Mouse (Mus musculus) forebrain, embryonic 12.5 days (tissue): ENCODE data around the gene Cdpf1. TPM values are rescaled to one million over a fixed set of nuclear protein-coding genes. Genes with fewer than 3 reads are reported as not detected.
"Not testable (repeated sequence)": the region's sequence is repeated elsewhere in the genome, so short reads cannot be mapped to it uniquely, and the experiment has no call there.

ENCODE experiments used
- ATAC-seq: fragments of 200-750 bp; cut with Nextera tagmentation; 2 replicates; pipeline ENCODE4 v1.8.0; 2017; ENCODE audit warnings: moderate TSS enrichment; ENCODE audit not compliant: low FRiP score
- H3K27ac ChIP-seq: fragments of 300-500 bp; sonication (generic); 2 replicates; pipeline ENCODE4 v1.5.1; 2016; ENCODE audit warnings: mild to moderate bottlenecking
- H3K27me3 ChIP-seq: fragments of 300-500 bp; sonication (generic); 2 replicates; pipeline ENCODE4 v1.6.1; 2016; ENCODE audit warnings: mild to moderate bottlenecking
- H3K36me3 ChIP-seq: fragments of 300-500 bp; sonication (generic); replicated peaks from 2 replicates; pipeline ENCODE4 v1.6.1; 2016; ENCODE audit warnings: mild to moderate bottlenecking
- H3K4me1 ChIP-seq: fragments of 300-500 bp; sonication (generic); 2 replicates; pipeline ENCODE4 v1.6.1; 2016
- H3K4me2 ChIP-seq: fragments of 300-500 bp; sonication (generic); 2 replicates; pipeline ENCODE4 v1.6.1; 2016; ENCODE audit warnings: mild to moderate bottlenecking, moderate library complexity
- H3K4me3 ChIP-seq: fragments of 300-500 bp; sonication (generic); replicated peaks from 2 replicates; pipeline ENCODE4 v1.5.1; 2016; ENCODE audit warnings: mild to moderate bottlenecking
- H3K9ac ChIP-seq: fragments of 300-500 bp; sonication (generic); 2 replicates; pipeline ENCODE4 v1.6.1; 2016; ENCODE audit warnings: mild to moderate bottlenecking
- H3K9me3 ChIP-seq: fragments of 300-500 bp; sonication (generic); 2 replicates; pipeline ENCODE4 v1.6.1; 2016
- WGBS: fragments of 180-500 bp; shearing (Covaris S2); methylation state at CpG from one replicate; pipeline ENCODE4 v1.1.7; 2016; 5-methylcytosine and 5-hydroxymethylcytosine counted together
- polyA plus RNA-seq: library from polyadenylated mRNA; unstranded; fragments of >200 nt; fragmentation: Nextera tagmentation; extraction: Ambion mirVana; gene quantifications from 2 replicates; pipeline ENCODE4 v1.2.1, GENCODE M21; 2016

The Cdpf1 gene
- polyA plus RNA-seq, 1 experiment from 2014 or later, result 18.5 TPM

DNA sequence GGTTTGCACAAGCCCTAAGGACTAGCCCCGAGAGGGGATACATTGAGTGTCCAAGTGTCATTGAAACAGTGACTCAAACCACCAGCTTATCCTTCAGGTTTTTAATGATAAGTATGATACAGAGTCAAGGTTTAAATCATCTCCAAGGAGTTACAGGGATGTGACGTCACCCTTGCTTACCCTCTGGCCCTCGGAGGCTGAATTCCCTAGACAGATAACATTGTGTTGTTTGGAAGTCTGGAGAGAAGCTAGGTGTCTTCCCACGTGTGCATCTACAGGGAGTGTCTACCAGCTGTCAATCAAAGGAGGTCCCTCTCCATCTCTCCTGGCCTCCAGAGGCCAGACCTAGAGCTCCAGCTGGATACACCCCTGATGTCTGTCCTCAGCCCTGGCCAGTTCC lies 4.6 kb downstream of the Cdpf1 start:
- H3K4me2 ChIP-seq, result no peak overlapping the region
- peaks cover 10% of the 10 kb centered on the region for H3K4me1 ChIP-seq
- no peak overlapping the region for H3K4me3 ChIP-seq
- no peaks in the 10 kb centered on the region for H3K27me3 ChIP-seq
- no peaks in the 10 kb centered on the region for H3K9me3 ChIP-seq
- ATAC-seq, result no peak
- 86% methylated on average over 4 of the region's 4 CpGs for WGBS
- no peak overlapping the region for H3K27ac ChIP-seq
- H3K36me3 ChIP-seq, result no peaks in the 10 kb centered on the region
- no peak overlapping the region for H3K9ac ChIP-seq

DNA sequence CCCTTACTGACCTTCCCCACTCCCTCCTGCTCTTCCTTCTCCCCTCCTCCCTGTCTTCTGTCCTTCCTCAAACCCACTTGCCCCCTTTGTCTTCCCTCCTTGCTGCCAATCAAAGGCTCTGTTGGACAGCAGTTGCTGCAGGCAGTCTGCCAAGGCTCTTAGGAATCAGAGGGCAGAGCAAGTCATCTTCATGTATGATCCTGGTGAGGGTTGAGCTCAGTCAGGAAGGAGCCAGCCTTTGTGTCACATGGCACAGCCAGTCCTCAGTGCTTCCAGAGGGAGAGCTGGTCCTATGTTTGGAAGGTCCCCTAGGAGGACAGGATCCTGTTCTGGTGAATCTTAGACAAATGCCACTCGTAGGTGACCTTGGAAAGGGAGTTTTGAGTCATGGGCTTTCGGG lies 8.6 kb downstream of the Cdpf1 start:
- Histone ChIP-seq H3K36me3 (no peaks in the 10 kb centered on the region), H3K4me2 (no peak overlapping the region), H3K4me1 (no peaks in the 10 kb centered on the region), H3K9ac (no peak overlapping the region), H3K27ac (no peak overlapping the region), H3K4me3 (no peak overlapping the region), H3K9me3 (no peaks in the 10 kb centered on the region), H3K27me3 (no peaks in the 10 kb centered on the region)
- ATAC-seq, result no peak
- 87% methylated on average over 2 of the region's 2 CpGs for WGBS

DNA sequence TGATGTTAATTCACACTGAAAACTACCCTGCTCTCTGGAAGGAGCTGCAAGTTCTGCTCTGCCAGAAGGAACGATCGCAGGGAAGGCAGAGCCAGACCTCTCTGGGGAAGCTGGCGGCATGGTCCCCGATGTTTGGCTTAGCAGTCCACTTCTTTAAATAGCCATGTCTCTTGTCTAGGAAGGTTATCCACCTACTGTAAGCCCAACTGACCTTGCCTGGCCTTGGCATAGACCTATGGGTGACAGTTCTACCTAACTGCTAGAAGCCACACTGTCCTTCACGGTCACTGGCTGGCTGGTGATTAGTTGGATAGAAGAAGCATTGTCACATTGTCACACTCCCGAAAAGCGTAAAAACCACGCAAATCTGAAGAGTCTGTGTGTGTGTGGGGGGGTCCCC lies 12.8 kb downstream of the Cdpf1 start:
- WGBS, result 97% methylated on average over 8 of the region's 8 CpGs
- Histone ChIP-seq H3K36me3 (no peaks in the 10 kb centered on the region), H3K4me3 (no peak overlapping the region), H3K4me1 (no peaks in the 10 kb centered on the region), H3K4me2 (no peak overlapping the region), H3K27ac (no peak overlapping the region), H3K27me3 (no peaks in the 10 kb centered on the region), H3K9me3 (no peaks in the 10 kb centered on the region), H3K9ac (no peak overlapping the region)
- ATAC-seq, result no peak

DNA sequence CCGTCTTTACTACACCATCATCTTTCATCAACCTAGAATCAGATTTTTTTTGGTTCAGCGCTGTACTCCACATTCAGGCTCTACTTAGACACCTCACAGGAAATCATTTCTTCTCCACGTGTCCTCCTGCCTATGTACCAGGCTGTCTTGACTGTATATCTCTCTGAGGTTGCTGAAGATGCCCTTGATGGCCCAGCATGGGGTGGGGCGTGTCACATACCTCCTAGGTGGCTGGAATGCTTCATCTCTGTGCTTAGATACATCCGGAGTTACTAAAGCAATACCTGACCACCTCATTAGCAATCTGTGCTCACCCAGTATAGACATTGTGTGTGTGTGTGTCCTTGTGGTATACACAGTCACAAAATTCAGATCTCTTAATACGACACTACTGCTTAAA lies 16.0 kb downstream of the Cdpf1 start:
- H3K4me2 ChIP-seq, result no peak overlapping the region
- H3K9me3 ChIP-seq, result no peaks in the 10 kb centered on the region
- H3K27ac ChIP-seq, result no peak overlapping the region
- no peaks in the 10 kb centered on the region for H3K27me3 ChIP-seq
- no peak for ATAC-seq
- no peak overlapping the region for H3K9ac ChIP-seq
- no peak overlapping the region for H3K4me3 ChIP-seq
- 81% methylated on average over 6 of the region's 6 CpGs for WGBS
- H3K36me3 ChIP-seq, result no peaks in the 10 kb centered on the region
- H3K4me1 ChIP-seq, result no peaks in the 10 kb centered on the region

DNA sequence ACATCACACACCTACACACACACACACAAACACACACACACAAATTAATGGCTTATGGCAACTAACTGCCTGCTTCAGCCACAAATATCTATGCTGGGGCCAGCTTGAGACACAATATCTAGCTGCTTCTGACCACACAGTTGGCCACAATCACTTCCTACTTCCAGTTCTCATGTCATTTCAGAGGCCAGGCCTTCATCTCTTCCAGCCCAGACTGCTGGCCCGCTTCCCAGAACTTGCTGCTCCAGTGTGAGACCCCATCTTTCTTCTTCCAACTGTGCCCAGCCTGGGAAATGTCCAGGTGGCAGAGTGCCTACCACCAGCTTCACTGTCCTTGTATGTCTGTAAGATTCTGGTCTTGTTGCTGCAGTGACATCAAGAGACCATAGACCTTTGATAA lies 18.7 kb downstream of the Cdpf1 start:
- no peak for ATAC-seq
- Histone ChIP-seq H3K36me3 (no peaks in the 10 kb centered on the region), H3K9ac (no peak overlapping the region), H3K27ac (no peak overlapping the region), H3K9me3 (no peaks in the 10 kb centered on the region), H3K4me3 (no peak overlapping the region), H3K4me1 (no peaks in the 10 kb centered on the region), H3K4me2 (no peak overlapping the region), H3K27me3 (no peaks in the 10 kb centered on the region; the same call in 1 of the 2 replicates)
- 72% methylated on average over 1 of the region's 1 CpGs for WGBS

DNA sequence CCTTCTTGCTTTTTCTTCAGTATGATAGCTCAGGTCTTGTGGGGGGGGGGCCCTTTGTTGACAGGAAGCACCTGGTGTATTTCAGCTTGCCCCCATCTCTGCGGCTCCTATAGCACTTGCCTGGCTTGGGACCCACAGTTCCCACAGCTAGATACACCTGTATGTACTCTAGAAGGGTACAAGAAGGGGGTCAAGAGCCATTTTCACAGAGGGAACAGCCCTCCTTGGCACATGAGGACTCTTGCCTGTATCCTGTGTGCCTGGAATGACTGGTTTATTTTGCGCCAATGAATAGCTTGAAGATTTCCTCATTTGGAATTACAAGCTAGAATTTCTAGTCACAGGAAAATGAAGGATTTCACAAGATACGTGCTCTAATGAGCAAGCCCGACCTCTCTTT lies 20.0 kb downstream of the Cdpf1 start:
- no peak overlapping the region for H3K4me2 ChIP-seq
- H3K4me3 ChIP-seq, result no peak overlapping the region
- 90% methylated on average over 4 of the region's 4 CpGs for WGBS
- no peak for ATAC-seq
- no peaks in the 10 kb centered on the region for H3K4me1 ChIP-seq
- no peaks in the 10 kb centered on the region for H3K36me3 ChIP-seq
- H3K9ac ChIP-seq, result no peak overlapping the region
- no peaks in the 10 kb centered on the region for H3K9me3 ChIP-seq
- H3K27me3 ChIP-seq, result no peaks in the 10 kb centered on the region; the same call in 1 of the 2 replicates
- no peak overlapping the region for H3K27ac ChIP-seq

DNA sequence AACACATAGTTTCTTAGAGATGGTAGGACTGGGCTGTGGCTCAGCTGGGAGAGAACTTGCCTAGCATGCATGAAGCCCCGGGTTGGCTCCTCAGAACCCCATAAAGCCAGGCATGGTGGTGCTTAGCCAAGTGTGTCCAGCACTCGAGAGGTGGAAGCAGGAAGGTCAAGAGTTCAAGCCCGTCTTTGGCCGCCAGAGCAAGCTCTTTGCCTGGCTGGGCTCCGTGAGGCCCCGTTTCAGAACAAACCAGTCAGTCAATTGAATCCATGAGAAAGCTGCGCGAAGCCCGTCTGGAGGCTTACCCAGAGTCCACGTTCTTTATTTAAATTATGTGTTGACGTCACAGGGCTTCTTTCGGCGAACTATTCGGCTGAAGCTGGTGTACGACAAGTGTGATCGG lies 22.9 kb downstream of the Cdpf1 start:
- no peak overlapping the region for H3K9ac ChIP-seq
- H3K27ac ChIP-seq, result no peak overlapping the region
- peaks cover 9% of the 10 kb centered on the region for H3K27me3 ChIP-seq
- no peak overlapping the region for H3K4me3 ChIP-seq
- H3K36me3 ChIP-seq, result no peaks in the 10 kb centered on the region
- ATAC-seq, result no peak
- WGBS, result 84% methylated on average over 16 of the region's 16 CpGs
- H3K4me2 ChIP-seq, result no peak overlapping the region
- no peaks in the 10 kb centered on the region for H3K4me1 ChIP-seq
- no peaks in the 10 kb centered on the region for H3K9me3 ChIP-seq

DNA sequence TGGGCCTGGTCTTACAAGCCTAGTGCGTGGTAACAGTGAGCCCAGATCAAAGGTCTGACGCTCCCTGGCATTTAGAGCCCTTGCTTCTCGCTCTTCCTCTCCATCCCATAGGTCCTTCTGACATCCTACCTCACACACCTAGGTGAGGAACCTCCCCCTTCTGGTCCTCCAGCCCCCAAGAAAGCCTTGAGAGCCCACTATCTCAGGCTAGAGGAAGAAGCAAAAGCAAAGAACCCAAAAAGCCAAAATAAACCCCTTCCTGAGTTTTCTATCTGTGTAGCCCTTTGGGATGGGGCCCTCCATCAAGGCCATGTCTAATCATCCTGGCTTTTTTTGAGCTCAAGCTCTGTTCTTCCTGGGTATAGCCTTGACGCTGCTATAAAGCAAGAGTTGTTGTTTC lies 23.4 kb downstream of the Cdpf1 start:
- H3K4me1 ChIP-seq, result no peaks in the 10 kb centered on the region
- H3K27me3 ChIP-seq, result peaks cover 9% of the 10 kb centered on the region
- no peak overlapping the region for H3K27ac ChIP-seq
- H3K9me3 ChIP-seq, result no peaks in the 10 kb centered on the region
- no peak overlapping the region for H3K4me2 ChIP-seq
- ATAC-seq, result no peak
- H3K9ac ChIP-seq, result no peak overlapping the region
- H3K36me3 ChIP-seq, result no peaks in the 10 kb centered on the region
- WGBS, result 90% methylated on average over 4 of the region's 4 CpGs
- H3K4me3 ChIP-seq, result no peak overlapping the region

DNA sequence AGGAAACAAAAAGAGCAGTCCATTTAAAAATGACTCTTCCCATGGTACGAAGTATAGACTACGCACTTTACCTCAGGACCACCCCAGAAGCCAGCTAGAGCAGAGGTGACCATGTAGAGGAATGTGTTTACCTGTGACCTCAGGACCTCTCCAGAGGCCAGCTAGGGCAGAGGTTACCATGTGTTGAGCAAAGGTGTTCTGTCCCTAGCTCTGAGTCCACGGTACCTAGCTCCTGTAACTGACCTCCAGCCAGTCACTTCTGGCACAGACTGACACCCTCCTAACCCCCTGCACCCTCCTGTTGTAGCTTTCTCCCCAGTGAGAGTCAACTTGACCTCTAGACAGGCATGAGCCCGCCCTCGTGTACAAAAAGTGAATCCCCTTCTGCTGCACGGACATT lies 24.0 kb downstream of the Cdpf1 start:
- no peak overlapping the region for H3K9ac ChIP-seq
- no peak for ATAC-seq
- H3K9me3 ChIP-seq, result no peaks in the 10 kb centered on the region
- H3K4me3 ChIP-seq, result no peak overlapping the region
- 98% methylated on average over 6 of the region's 6 CpGs for WGBS
- peaks cover 11% of the 10 kb centered on the region for H3K27me3 ChIP-seq
- H3K4me2 ChIP-seq, result no peak overlapping the region
- no peak overlapping the region for H3K27ac ChIP-seq
- H3K4me1 ChIP-seq, result no peaks in the 10 kb centered on the region
- H3K36me3 ChIP-seq, result no peaks in the 10 kb centered on the region

DNA sequence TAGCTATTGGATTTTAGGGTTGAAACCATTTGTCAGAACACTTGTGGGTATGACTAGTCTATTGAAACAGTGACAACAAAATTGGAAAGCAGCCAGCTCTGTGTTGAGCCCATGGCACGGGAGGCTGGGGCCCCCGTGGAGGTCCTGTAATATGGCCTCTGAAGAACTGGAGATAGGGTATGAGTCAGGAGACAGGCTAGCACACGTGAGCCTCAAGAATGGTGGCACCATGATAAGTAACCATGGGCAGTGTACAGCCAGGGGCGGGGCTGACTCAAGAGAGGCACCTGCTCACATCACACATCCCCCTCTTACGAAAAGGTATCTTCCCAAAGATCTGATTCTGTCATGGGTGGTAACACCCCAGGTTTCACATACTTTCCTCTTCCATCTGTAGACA lies 24.8 kb downstream of the Cdpf1 start:
- H3K4me3 ChIP-seq, result no peak overlapping the region
- no peak overlapping the region for H3K27ac ChIP-seq
- WGBS, result 78% methylated on average over 5 of the region's 5 CpGs
- no peak overlapping the region for H3K4me2 ChIP-seq
- ATAC-seq, result no peak
- H3K9me3 ChIP-seq, result no peaks in the 10 kb centered on the region
- no peak overlapping the region for H3K9ac ChIP-seq
- no peaks in the 10 kb centered on the region for H3K4me1 ChIP-seq
- H3K27me3 ChIP-seq, result peaks cover 12% of the 10 kb centered on the region
- H3K36me3 ChIP-seq, result no peaks in the 10 kb centered on the region

DNA sequence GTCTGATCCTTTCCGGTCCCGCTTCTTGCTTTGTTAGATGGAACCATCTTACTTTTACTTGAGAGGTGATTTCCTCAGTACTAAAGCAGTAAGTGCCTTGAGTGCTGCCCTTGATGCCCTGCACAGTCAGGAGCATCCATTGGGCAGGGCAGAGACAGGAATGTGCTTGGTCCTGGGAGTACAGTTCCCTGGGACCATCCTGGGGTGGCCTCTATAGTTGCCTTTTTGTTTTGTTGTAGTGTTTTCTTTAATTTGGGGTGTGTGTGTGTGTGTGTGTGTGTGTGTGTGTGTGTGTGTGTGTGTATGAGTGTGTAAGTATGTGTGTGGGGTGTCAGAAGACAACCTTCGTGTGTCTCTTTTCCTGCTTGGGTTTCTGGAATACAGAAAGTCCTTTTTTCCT lies 27.2 kb downstream of the Cdpf1 start:
- H3K4me2 ChIP-seq, result no peak overlapping the region
- no peak overlapping the region for H3K27ac ChIP-seq
- no peaks in the 10 kb centered on the region for H3K36me3 ChIP-seq
- 97% methylated on average over 3 of the region's 3 CpGs for WGBS
- no peak overlapping the region for H3K9ac ChIP-seq
- H3K4me1 ChIP-seq, result no peaks in the 10 kb centered on the region
- H3K4me3 ChIP-seq, result no peak overlapping the region
- peaks cover 12% of the 10 kb centered on the region for H3K27me3 ChIP-seq
- no peaks in the 10 kb centered on the region for H3K9me3 ChIP-seq
- no peak for ATAC-seq

DNA sequence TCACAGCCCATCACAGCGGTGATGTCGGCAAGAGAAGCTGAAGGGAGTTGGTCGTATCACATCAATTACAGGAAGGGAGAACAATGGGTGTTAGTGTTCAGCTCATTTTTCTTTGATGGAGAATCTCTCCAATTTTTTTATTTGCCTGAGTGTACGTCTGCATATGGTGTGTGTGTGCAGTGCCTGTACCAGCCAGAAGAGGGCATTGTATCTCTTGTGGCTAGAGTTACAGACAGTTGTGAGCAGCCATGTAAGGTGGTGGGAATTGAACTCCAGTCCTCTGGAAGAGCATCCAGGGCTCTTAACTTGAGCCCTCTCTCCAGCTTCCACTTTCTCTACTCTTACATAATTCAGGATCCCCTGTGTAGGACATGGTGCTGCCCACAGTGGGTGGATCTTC lies 28.4 kb downstream of the Cdpf1 start:
- no peak overlapping the region for H3K4me3 ChIP-seq
- H3K9ac ChIP-seq, result no peak overlapping the region
- H3K9me3 ChIP-seq, result no peaks in the 10 kb centered on the region
- no peak overlapping the region for H3K27ac ChIP-seq
- no peak for ATAC-seq
- H3K4me2 ChIP-seq, result no peak overlapping the region
- 93% methylated on average over 4 of the region's 4 CpGs for WGBS
- no peaks in the 10 kb centered on the region for H3K36me3 ChIP-seq
- peaks cover 12% of the 10 kb centered on the region for H3K27me3 ChIP-seq
- no peaks in the 10 kb centered on the region for H3K4me1 ChIP-seq

DNA sequence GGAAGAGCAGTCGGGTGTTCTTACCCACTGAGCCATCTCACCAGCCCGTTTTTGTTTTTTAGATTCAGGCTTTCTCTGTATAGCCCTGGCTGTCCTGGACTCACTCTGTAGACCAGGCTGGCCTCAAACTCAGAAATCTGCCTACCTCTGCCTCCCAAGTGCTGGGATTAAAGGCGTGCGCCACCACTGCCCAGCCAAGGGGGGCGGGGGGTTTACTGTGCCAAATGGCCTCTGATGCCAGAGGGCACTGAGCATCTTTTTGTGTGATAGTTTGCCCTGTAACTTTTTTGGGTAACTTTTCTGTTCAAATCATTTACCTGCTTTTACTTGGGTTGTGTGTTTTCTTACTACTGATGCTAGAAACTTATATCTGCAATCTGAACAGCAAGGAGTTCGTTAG lies 32.6 kb downstream of the Cdpf1 start:
- H3K9ac ChIP-seq, H3K36me3 ChIP-seq, H3K27me3 ChIP-seq, ATAC-seq, H3K9me3 ChIP-seq, H3K27ac ChIP-seq, H3K4me3 ChIP-seq, H3K4me2 ChIP-seq, H3K4me1 ChIP-seq: not testable (repeated sequence)
- WGBS, result 91% methylated on average over 6 of the region's 6 CpGs

DNA sequence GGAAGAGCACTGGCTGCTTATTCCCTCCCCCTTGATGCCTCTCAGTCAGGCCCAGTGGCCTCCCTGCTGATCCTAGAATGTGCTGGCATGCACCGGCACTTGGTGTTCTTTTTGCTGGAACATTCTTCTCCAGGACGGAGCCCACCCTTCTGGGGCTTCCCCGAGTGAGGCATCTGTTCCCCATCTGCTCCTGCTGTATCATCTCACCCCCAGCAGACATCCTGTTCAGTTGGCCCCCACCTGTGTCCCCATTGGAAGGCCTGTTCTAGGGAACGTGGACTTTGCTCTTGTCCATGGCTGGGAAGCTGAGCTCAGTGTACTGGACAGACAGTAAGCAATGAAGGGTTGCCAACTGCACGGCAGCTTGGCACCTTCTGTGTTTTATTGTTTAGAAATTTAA lies 34.7 kb downstream of the Cdpf1 start:
- Histone ChIP-seq H3K9ac (no peak overlapping the region), H3K4me1 (no peaks in the 10 kb centered on the region), H3K4me2 (no peak overlapping the region), H3K27ac (no peak overlapping the region), H3K9me3 (no peaks in the 10 kb centered on the region), H3K4me3 (no peak overlapping the region), H3K27me3 (no peaks in the 10 kb centered on the region), H3K36me3 (no peaks in the 10 kb centered on the region)
- WGBS, result 85% methylated on average over 5 of the region's 5 CpGs
- ATAC-seq, result no peak
